Mouse (Mus musculus): ENCODE measurements around the gene Dohh. TPM values are rescaled to one million over a fixed set of nuclear protein-coding genes. Genes with fewer than 3 reads are reported as not detected.

Gene Dohh
- polyA plus RNA-seq, 1 experiment from 2014 or later, result 83.4 TPM

DNA sequence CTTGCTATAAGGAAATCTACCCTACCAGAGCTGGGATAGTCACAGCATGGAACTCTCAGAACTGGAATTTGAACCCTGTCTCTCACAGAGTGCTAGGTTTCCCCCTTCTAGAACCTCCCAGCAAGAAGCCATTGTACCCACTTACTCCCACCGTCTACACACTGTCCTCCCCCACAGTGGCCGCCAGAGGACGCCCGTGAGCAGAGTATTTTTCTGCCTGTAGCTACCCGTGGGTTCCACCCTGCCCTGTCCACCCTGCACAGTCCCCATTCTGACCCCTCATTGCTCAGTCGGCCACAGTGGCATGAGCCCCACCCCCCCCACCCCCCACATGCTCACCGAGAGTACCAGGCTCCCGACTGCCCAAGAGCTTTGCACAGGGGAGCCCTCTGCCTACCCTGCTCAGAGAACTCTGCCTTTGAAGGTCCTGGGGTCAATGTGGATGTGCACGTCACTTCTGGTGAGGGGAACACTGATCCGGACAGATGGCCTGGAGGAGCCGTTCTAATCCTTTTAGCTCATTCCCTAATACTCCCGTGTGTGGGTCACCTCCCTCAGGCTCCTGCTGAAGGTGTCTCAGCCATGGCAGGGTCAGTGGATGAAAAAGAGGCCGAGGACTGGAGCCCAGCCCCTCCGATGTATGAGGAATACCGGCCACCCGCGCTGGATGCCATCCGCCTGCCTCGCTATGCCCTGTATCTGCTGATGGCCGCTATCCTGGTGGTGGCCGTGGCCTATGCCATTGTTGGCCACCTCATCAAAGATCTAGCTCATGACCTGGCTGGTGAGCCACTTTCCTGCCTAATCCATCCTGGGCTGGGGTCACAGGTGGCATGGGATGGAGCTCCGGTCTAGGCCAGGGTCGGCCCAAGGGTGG, 5.8 kb downstream of the Dohh start:
- Histone ChIP-seq H3K4me1 (ENCODE audit: control insufficient read depth, insufficient read depth, low read length) (peaks cover 20% of the 10 kb centered on the region), H3K27me3 (ENCODE audit: control insufficient read depth, insufficient read depth, low read length) (no peaks in the 10 kb centered on the region), H3K4me2 (ENCODE audit: low read depth, low read length) (no peak overlapping the region), H3K27ac (ENCODE audit: low read length) (no peak overlapping the region), H3K36me3 (ENCODE audit: control insufficient read depth, insufficient read depth) (peaks cover 25% of the 10 kb centered on the region), H3K4me3 (ENCODE audit: low read length) (no peak overlapping the region), H3K9ac (ENCODE audit: low read length) (peak overlapping the region; percentile 1; the same call in 1 of the 2 replicates), H3K9me3 (replicated peaks; ENCODE audit: control insufficient read depth, low read length) (no peaks in the 10 kb centered on the region)
- peak; percentile 68 for ATAC-seq (replicated peaks; ENCODE audit: extremely low read depth, insufficient read depth, low FRiP score)
- 55% methylated on average over 23 of the region's 23 CpGs for WGBS

DNA sequence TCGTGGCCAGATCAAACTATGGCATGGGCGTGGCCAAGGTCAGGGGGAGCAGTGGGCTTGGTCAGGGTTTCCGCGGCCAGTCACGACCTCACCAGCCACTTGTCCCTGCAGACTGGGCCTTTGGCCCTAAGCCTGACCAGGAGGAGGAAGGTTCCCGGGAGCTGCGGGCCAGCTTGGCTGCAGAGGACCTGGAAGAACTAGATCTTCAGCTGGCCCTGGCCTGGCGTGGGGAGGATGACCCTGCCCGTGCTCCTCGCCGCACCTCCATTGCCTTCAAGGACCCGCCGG, 6.4 kb downstream of the Dohh start:
- Histone ChIP-seq H3K36me3 (ENCODE audit: control insufficient read depth, insufficient read depth) (peaks cover 25% of the 10 kb centered on the region), H3K4me1 (ENCODE audit: control insufficient read depth, insufficient read depth, low read length) (peaks cover 14% of the 10 kb centered on the region), H3K9me3 (replicated peaks; ENCODE audit: control insufficient read depth, low read length) (no peaks in the 10 kb centered on the region), H3K9ac (ENCODE audit: low read length) (no peak overlapping the region), H3K4me2 (ENCODE audit: low read depth, low read length) (no peak overlapping the region), H3K4me3 (ENCODE audit: low read length) (no peak overlapping the region), H3K27ac (ENCODE audit: low read length) (no peak overlapping the region), H3K27me3 (ENCODE audit: control insufficient read depth, insufficient read depth, low read length) (no peaks in the 10 kb centered on the region)
- 90% methylated on average over 13 of the region's 13 CpGs for WGBS
- ATAC-seq (replicated peaks; ENCODE audit: extremely low read depth, insufficient read depth, low FRiP score), result no peak

DNA sequence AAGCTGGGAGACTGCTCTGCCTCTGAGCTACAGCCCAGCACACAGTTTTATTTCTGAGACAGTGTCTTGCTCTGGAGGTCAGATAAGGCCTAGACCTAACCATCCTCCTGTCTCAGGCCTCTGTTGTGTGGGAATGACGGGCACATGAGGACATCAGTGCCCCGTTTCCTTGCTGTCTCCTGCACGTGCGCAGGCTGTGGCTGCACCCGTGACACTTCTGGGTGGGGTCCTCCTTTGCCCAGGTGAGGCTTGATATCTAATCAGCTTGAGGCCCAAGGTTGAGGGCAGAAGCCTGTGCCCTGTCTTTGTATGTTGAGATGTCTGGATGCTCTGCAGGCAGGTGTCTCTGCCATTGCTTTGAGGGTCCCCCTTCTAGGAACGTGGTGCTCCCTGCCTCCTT, 8.0 kb downstream of the Dohh start:
- 81% methylated on average over 6 of the region's 6 CpGs for WGBS
- Histone ChIP-seq H3K4me2 (ENCODE audit: low read depth, low read length) (no peak overlapping the region), H3K36me3 (ENCODE audit: control insufficient read depth, insufficient read depth) (peaks cover 10% of the 10 kb centered on the region), H3K27me3 (ENCODE audit: control insufficient read depth, insufficient read depth, low read length) (no peaks in the 10 kb centered on the region), H3K9ac (ENCODE audit: low read length) (no peak overlapping the region), H3K27ac (ENCODE audit: low read length) (no peak overlapping the region), H3K4me1 (ENCODE audit: control insufficient read depth, insufficient read depth, low read length) (peaks cover 13% of the 10 kb centered on the region), H3K4me3 (ENCODE audit: low read length) (no peak overlapping the region), H3K9me3 (replicated peaks; ENCODE audit: control insufficient read depth, low read length) (no peaks in the 10 kb centered on the region)
- no peak for ATAC-seq (replicated peaks; ENCODE audit: extremely low read depth, insufficient read depth, low FRiP score)

DNA sequence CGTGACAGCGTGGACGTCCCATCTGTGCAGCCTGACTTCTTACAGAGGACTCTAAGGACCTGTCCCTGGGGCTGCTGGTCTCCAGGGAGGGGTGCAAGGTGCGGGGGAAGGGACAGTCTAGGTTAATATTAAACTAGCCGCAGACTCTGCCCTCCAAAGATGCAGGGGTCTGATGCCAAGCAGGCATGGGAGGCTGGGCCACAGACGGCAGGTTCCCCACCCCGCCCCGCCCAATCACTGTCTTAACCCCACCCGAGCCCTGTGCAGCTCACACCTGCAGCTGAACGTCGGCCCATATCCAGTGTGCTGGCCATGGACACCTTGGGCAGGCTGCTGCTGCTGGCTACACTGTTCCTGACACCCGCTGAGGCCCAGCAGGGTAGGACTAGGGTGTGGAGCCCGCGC, 8.6 kb downstream of the Dohh start, which contains the start of gene Smim24:
Smim24 (plus strand) TSS at position 271 of the 405 bp plus-strand sequence.
- H3K4me1 ChIP-seq (ENCODE audit: control insufficient read depth, insufficient read depth, low read length), result peaks cover 13% of the 10 kb centered on the region
- peak within 1 kb of the TSS; percentile 69 for H3K9ac ChIP-seq (ENCODE audit: low read length)
- ATAC-seq (replicated peaks; ENCODE audit: extremely low read depth, insufficient read depth, low FRiP score), result no peak
- H3K4me2 ChIP-seq (ENCODE audit: low read depth, low read length), result peak within 1 kb of the TSS; percentile 74
- peak within 1 kb of the TSS; percentile 46 for H3K4me3 ChIP-seq (ENCODE audit: low read length)
- H3K36me3 ChIP-seq (ENCODE audit: control insufficient read depth, insufficient read depth), result peaks cover 5% of the 10 kb centered on the region
- no peaks in the 10 kb centered on the region for H3K9me3 ChIP-seq (replicated peaks; ENCODE audit: control insufficient read depth, low read length)
- H3K27ac ChIP-seq (ENCODE audit: low read length), result peak within 1 kb of the TSS; percentile 49
- WGBS, result 56% methylated on average over 14 of the region's 14 CpGs
- H3K27me3 ChIP-seq (ENCODE audit: control insufficient read depth, insufficient read depth, low read length), result no peaks in the 10 kb centered on the region

DNA sequence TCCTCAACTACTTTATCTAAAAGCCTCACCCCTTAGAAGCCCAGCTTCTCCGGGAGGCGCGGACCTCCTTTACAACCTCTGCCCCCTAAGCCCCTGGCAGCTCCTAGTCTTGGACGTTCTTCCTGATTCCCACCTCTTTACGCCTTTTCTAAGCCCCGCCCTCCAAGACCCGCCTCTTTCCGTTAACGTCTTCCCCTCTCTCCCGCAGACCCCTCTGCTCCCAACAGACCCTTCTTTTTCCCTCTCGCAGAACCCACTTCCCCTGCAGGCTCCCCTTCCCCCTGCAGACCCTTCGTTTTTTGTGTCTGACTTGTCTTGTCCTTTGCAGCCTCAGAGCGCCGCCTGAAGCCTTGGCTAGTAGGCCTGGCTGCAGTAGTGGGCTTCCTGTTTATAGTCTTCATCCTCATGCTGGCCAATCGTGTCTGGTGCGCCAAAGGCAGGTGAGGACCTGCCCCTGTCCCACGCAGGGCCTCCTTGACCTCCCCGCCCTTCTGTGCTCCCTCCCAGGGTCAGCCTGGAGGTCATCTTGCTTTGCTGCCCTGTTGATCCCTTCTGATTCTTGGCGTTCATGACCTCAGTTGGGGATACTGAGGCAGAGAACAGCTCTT, 9.3 kb downstream of the Dohh start:
- no peaks in the 10 kb centered on the region for H3K9me3 ChIP-seq (replicated peaks; ENCODE audit: control insufficient read depth, low read length)
- 0 out of 2 replicates have a peak, but pooled peaks cover 3% of the 10 kb centered on the region for H3K36me3 ChIP-seq (ENCODE audit: control insufficient read depth, insufficient read depth)
- no peaks in the 10 kb centered on the region for H3K27me3 ChIP-seq (ENCODE audit: control insufficient read depth, insufficient read depth, low read length)
- ATAC-seq (replicated peaks; ENCODE audit: extremely low read depth, insufficient read depth, low FRiP score), result no peak
- H3K4me3 ChIP-seq (ENCODE audit: low read length), result peak overlapping the region; percentile 46
- peak overlapping the region; percentile 49 for H3K27ac ChIP-seq (ENCODE audit: low read length)
- WGBS, result 7% methylated on average over 19 of the region's 19 CpGs
- H3K4me1 ChIP-seq (ENCODE audit: control insufficient read depth, insufficient read depth, low read length), result peaks cover 13% of the 10 kb centered on the region
- H3K4me2 ChIP-seq (ENCODE audit: low read depth, low read length), result peak overlapping the region; percentile 74
- H3K9ac ChIP-seq (ENCODE audit: low read length), result peak overlapping the region; percentile 69

DNA sequence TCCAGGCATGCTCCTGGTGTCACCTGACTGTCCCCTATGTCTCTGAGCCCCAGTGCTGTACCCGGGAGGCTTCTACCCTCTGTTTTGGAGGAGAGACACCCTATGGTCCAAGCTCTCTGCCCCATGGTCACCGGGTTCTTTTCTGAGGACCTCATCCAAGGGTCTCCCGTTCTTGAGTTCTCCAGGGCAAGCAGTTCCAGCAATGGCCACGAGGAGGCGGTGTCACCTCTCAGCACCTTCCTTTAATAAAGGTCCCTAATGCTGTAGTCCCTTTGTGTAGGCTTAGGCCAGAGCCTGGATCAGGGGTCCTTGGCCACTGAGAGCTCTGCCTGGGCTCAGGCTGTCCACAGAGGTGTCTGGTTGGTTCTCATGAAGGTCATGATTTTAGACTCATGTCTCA, 10.9 kb downstream of the Dohh start:
- H3K27me3 ChIP-seq (ENCODE audit: control insufficient read depth, insufficient read depth, low read length), result no peaks in the 10 kb centered on the region
- peaks cover 14% of the 10 kb centered on the region for H3K36me3 ChIP-seq (ENCODE audit: control insufficient read depth, insufficient read depth)
- H3K4me1 ChIP-seq (ENCODE audit: control insufficient read depth, insufficient read depth, low read length), result peaks cover 8% of the 10 kb centered on the region
- no peaks in the 10 kb centered on the region for H3K9me3 ChIP-seq (replicated peaks; ENCODE audit: control insufficient read depth, low read length)
- no peak overlapping the region for H3K27ac ChIP-seq (ENCODE audit: low read length)
- 12% methylated on average over 5 of the region's 5 CpGs for WGBS
- ATAC-seq (replicated peaks; ENCODE audit: extremely low read depth, insufficient read depth, low FRiP score), result no peak
- H3K9ac ChIP-seq (ENCODE audit: low read length), result no peak overlapping the region
- no peak overlapping the region for H3K4me2 ChIP-seq (ENCODE audit: low read depth, low read length)
- H3K4me3 ChIP-seq (ENCODE audit: low read length), result no peak overlapping the region

DNA sequence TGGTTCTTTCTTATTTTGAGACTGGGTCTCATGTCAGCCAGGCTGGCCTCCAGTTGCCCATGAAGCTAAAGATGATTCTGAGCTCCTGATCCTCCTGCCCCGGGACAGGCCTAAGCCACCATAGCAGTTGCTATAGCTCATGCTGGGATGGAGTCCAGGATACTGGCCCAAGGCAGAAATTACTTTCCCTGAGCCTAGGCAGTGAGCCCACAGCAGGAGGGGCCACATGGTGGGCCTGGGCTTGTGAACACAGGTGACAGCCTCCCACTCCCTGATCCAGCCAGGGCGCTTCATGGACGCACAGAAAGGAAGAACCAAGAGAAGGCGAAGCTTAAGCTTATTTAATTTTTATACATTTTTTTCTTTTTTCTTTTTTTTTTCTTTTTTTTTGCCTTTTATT, 11.6 kb downstream of the Dohh start:
- no peak for ATAC-seq (replicated peaks; ENCODE audit: extremely low read depth, insufficient read depth, low FRiP score)
- Histone ChIP-seq H3K4me1 (ENCODE audit: control insufficient read depth, insufficient read depth, low read length) (peaks cover 8% of the 10 kb centered on the region), H3K27me3 (ENCODE audit: control insufficient read depth, insufficient read depth, low read length) (no peaks in the 10 kb centered on the region), H3K9me3 (replicated peaks; ENCODE audit: control insufficient read depth, low read length) (no peaks in the 10 kb centered on the region), H3K36me3 (ENCODE audit: control insufficient read depth, insufficient read depth) (peaks cover 21% of the 10 kb centered on the region), H3K9ac (ENCODE audit: low read length) (no peak overlapping the region), H3K4me2 (ENCODE audit: low read depth, low read length) (no peak overlapping the region), H3K27ac (ENCODE audit: low read length) (no peak overlapping the region), H3K4me3 (ENCODE audit: low read length) (no peak overlapping the region)
- WGBS, result 91% methylated on average over 4 of the region's 4 CpGs

DNA sequence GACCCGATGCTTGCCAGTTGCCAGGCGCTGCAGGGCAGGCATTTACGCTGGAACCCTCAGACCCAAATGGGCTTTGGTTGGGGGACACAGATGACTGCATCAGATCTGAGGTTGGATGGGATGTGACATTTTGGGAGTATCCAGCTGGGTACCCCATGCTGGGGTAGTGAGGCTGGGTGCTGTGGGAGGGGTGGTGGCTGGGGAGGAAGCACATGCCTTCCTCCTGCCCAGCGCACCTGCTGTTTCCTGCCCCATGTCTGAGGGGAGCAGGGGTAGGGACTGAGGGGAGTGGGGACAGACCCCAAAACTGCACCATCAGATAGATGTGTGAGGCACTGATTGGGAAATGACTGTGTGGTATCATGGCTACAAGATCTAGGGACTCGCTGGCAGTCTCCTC, 12.5 kb downstream of the Dohh start:
- no peak overlapping the region for H3K9ac ChIP-seq (ENCODE audit: low read length)
- no peaks in the 10 kb centered on the region for H3K27me3 ChIP-seq (ENCODE audit: control insufficient read depth, insufficient read depth, low read length)
- no peak overlapping the region for H3K4me3 ChIP-seq (ENCODE audit: low read length)
- WGBS, result 82% methylated on average over 5 of the region's 5 CpGs
- H3K4me2 ChIP-seq (ENCODE audit: low read depth, low read length), result no peak overlapping the region
- no peak for ATAC-seq (replicated peaks; ENCODE audit: extremely low read depth, insufficient read depth, low FRiP score)
- peaks cover 22% of the 10 kb centered on the region for H3K36me3 ChIP-seq (ENCODE audit: control insufficient read depth, insufficient read depth)
- no peaks in the 10 kb centered on the region for H3K9me3 ChIP-seq (replicated peaks; ENCODE audit: control insufficient read depth, low read length)
- H3K4me1 ChIP-seq (ENCODE audit: control insufficient read depth, insufficient read depth, low read length), result peaks cover 17% of the 10 kb centered on the region
- H3K27ac ChIP-seq (ENCODE audit: low read length), result no peak overlapping the region

DNA sequence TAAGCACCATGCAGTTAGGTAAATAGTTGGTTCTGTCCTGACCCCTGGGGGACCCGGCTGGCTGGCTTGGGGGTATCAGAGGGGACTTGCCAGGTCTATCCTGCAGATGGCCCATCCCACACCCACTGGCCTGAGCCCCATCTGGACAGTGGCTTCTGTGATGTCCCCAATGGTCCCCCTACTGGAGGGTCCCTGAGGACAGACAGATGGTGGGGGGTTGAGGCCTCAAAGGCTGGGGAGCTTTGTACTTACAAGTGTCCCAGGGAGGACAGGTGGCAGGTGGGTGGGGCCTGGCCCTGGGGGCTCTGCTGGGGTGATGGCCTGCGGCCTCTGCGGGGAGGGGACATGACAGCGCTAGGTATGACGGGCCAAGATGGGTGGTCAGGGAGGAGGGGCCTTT, 15.1 kb downstream of the Dohh start:
- Histone ChIP-seq H3K27ac (ENCODE audit: low read length) (no peak overlapping the region), H3K9ac (ENCODE audit: low read length) (no peak overlapping the region), H3K4me3 (ENCODE audit: low read length) (no peak overlapping the region), H3K36me3 (ENCODE audit: control insufficient read depth, insufficient read depth) (peaks cover 28% of the 10 kb centered on the region), H3K27me3 (ENCODE audit: control insufficient read depth, insufficient read depth, low read length) (no peaks in the 10 kb centered on the region), H3K4me1 (ENCODE audit: control insufficient read depth, insufficient read depth, low read length) (peaks cover 25% of the 10 kb centered on the region), H3K9me3 (replicated peaks; ENCODE audit: control insufficient read depth, low read length) (no peaks in the 10 kb centered on the region), H3K4me2 (ENCODE audit: low read depth, low read length) (no peak overlapping the region)
- no peak for ATAC-seq (replicated peaks; ENCODE audit: extremely low read depth, insufficient read depth, low FRiP score)
- WGBS, result 82% methylated on average over 5 of the region's 5 CpGs
